Mouse (Mus musculus) erythroblast, embryonic 14.5 days (primary cell): Measurements from ENCODE around the gene Zscan26. TPM values are rescaled to one million over a fixed set of nuclear protein-coding genes. Genes with fewer than 3 reads are reported as not detected.

Experiments used
- H3K27me3 ChIP-seq: 2 replicates; pipeline ENCODE4 v1.6.1; 2012; ENCODE audit warnings: inconsistent platforms; ENCODE audit not compliant: control insufficient read depth
- H3K36me3 ChIP-seq: 2 replicates; pipeline ENCODE4 v1.6.1; 2012; ENCODE audit warnings: mild to moderate bottlenecking, inconsistent platforms; ENCODE audit not compliant: control insufficient read depth
- H3K4me1 ChIP-seq: 2 replicates; pipeline ENCODE4 v1.6.1; 2012; ENCODE audit warnings: inconsistent platforms; ENCODE audit not compliant: control insufficient read depth
- H3K4me3 ChIP-seq: replicated peaks from 2 replicates; pipeline ENCODE3; 2012; ENCODE audit warnings: moderate library complexity, mild to moderate bottlenecking, inconsistent platforms
- H3K9me3 ChIP-seq: 2 replicates; pipeline ENCODE4 v1.6.1; 2012; ENCODE audit warnings: low read length, inconsistent platforms, mixed read lengths; ENCODE audit not compliant: control insufficient read depth
- GATA1 ChIP-seq: IDR thresholded peaks from 2 replicates; pipeline ENCODE4 v1.6.1; 2012; ENCODE audit warnings: low read length, inconsistent platforms, mixed read lengths
- TAL1 ChIP-seq: IDR thresholded peaks from 3 replicates; pipeline ENCODE4 v1.6.1; 2012; ENCODE audit warnings: low read length, inconsistent platforms, mixed read lengths
- polyA plus RNA-seq: library from polyadenylated mRNA; stranded (reverse); fragments of >175 nt; gene quantifications from 2 replicates; pipeline ENCODE4 v1.2.3, GENCODE M21; 2012

Zscan26 gene
- polyA plus RNA-seq, 1 experiment = 0.08 TPM

DNA sequence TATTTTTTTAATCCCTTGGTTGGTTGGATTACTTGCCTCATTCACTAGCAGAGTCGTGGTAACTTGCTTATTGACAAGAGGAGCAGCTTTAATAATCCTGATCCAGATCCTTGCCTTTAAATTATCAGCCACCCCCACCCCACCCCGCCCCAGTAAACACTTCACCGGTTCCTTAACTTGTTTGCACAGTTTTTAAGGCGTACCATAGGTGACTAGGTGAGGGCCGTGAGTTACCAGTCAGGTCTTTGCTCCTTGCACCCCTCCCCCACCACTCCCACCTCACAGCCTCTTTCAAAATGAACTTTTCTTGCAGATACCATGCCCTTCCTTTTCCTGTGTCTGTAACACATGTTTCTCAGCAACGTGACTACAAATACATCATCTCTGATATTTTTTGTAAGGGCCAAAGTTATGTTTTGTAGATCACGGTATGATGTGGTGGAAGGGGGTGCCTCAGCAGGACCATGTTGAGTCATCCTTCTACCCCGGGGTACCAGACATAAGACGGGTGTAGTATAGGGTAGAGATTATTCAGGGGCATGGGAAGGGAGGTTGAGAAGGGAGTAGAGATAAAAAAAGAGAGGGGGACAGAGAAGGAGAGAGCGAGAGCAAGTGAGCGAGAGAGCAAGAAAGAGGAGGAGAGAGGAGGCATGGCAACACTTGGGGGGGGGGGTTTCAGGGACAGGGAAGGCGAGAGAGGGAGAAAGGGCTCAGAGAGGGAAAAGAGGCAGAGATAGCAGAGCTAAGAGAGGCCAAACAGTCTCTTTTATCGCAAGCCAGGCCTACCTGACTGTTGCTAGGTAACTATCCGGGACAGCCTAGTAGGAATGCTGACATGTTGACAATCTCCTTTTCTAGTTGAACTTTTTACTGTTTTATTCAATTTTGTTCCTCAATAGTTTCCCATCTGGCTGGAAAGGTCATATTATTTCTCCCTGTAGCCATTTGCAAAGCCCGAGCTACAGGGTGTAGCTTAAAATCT, 39.0 kb downstream of the Zscan26 start:
- peaks cover under 1% of the 10 kb centered on the region for H3K36me3 ChIP-seq
- no peaks in the 10 kb centered on the region for H3K27me3 ChIP-seq
- no peak for TF ChIP-seq TAL1
- peak; percentile 83 for TF ChIP-seq GATA1
- peak overlapping the region; percentile 54 for H3K4me3 ChIP-seq
- no peaks in the 10 kb centered on the region for H3K9me3 ChIP-seq
- H3K4me1 ChIP-seq = peaks cover 70% of the 10 kb centered on the region

- Histone ChIP-seq H3K9me3 (no peaks in the 10 kb centered on the region), H3K36me3 (no peaks in the 10 kb centered on the region), H3K4me3 (peak overlapping the region; percentile 64), H3K4me1 (peaks cover 37% of the 10 kb centered on the region), H3K27me3 (no peaks in the 10 kb centered on the region)
- TF ChIP-seq GATA1 = no peak
- TF ChIP-seq TAL1 = no peak
Observed at GRCm38 (mm10) chr13:21408805-21409459, 44.6 kb downstream of the Zscan26 start.

- TF ChIP-seq TAL1 (no peak), GATA1 (no peak)
- Histone ChIP-seq H3K4me1 (peaks cover 33% of the 10 kb centered on the region), H3K27me3 (no peaks in the 10 kb centered on the region), H3K9me3 (no peaks in the 10 kb centered on the region), H3K36me3 (no peaks in the 10 kb centered on the region), H3K4me3 (peak overlapping the region; percentile 64)
Observed at GRCm38 (mm10) chr13:21407969-21408804, 45.3 kb downstream of the Zscan26 start.

GRCm38 (mm10) chr13:21407341-21407740, 46.2 kb downstream of the Zscan26 start:
- Histone ChIP-seq H3K4me1 (peaks cover 31% of the 10 kb centered on the region), H3K9me3 (no peaks in the 10 kb centered on the region), H3K36me3 (no peaks in the 10 kb centered on the region), H3K27me3 (no peaks in the 10 kb centered on the region), H3K4me3 (no peak overlapping the region)
- TF ChIP-seq TAL1 = no peak
- no peak for TF ChIP-seq GATA1

GRCm38 (mm10) chr13:21402848-21403247, 50.7 kb downstream of the Zscan26 start:
- Histone ChIP-seq H3K9me3 (no peaks in the 10 kb centered on the region), H3K36me3 (peaks cover 34% of the 10 kb centered on the region), H3K4me3 (peak overlapping the region; percentile 82), H3K4me1 (peaks cover 36% of the 10 kb centered on the region), H3K27me3 (no peaks in the 10 kb centered on the region)
- TF ChIP-seq GATA1 (no peak), TAL1 (no peak)

DNA sequence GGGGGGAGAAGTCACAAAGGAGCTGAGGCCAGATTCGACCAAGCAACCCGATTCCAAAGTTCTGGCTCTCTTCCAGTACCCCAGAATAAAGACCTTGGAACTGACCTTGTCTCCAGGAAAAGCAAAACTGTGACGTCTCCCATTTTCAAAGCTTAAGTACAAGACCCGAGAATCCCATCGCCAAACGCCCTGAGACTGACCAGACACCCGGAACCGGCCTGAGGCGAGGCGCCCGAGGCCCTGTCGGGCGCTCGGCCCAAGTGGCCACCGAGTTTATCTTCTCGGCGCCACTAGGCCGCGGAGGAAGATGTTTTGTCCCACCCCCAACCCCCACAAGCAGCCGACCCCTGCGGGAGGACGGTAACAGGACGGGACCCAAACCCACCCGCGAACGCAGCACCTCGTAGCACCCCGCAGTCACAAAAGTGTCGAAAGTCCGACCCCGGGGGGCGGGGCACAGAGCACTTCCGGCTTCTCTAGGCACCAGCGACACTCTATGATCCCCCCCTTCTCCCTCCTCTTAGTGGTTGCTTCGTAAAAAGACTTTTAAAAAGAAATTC, 51.2 kb downstream of the Zscan26 start, which contains the start of gene Zkscan3:
Zkscan3 (minus strand) TSS at position 469 of the 560 bp plus-strand sequence.
- Histone ChIP-seq H3K36me3 (peaks cover 39% of the 10 kb centered on the region), H3K27me3 (no peaks in the 10 kb centered on the region), H3K9me3 (no peaks in the 10 kb centered on the region), H3K4me3 (peak within 1 kb of the TSS; percentile 82), H3K4me1 (peaks cover 31% of the 10 kb centered on the region)
- TF ChIP-seq TAL1 = no peak
- TF ChIP-seq GATA1 = no peak

DNA sequence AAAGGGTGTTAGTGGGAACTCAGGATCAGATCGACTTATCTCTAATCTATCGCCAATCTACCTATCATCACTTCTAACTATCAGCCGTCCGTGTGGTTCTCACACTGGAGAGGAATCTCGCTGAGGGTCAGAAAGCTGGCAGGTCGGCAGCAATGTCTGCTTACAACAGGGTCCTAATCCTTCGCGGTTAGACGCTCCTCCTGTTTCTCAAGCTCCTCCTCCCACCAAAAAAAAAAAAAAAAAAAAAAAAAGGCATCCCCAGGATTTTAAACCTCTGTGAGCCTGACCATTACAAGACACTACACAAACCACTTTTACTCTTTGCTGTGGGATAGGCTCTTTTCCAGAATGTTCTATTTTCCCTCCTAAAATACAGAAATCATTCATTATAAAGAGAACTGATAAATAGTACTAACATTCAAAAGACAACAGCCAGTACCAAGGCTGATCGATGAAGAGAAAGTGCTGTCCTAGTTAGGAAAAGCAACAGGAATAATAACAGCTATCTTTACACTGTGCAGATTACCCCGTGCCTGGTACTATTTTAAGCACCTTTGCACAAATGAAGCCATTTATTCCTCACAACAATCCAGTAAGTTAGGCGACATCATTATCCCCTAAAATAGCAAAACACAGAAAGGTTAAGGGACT, 51.8 kb downstream of the Zscan26 start:
- Histone ChIP-seq H3K36me3 (peaks cover 45% of the 10 kb centered on the region), H3K9me3 (no peaks in the 10 kb centered on the region), H3K4me3 (peak overlapping the region; percentile 82), H3K27me3 (no peaks in the 10 kb centered on the region), H3K4me1 (peaks cover 27% of the 10 kb centered on the region)
- no peak for TF ChIP-seq TAL1
- no peak for TF ChIP-seq GATA1

DNA sequence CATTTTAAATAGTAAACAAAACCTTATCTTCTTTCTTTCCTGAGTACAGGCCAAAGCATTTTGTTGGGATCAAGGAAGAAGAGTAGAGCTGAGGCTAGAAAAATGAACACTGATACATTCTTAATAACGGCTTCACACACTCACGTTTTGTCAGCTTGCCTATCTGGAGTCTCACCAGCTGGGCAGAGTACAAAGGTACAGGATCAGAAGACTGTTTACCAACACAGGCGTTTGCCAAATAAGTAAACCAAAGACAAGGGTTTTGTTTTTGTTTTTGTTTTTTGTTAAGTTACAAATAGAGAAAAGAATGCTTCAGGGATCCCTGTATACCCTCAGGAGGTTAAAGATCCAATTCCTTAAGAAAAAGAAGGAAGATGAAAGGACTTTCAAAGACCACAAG, 52.4 kb downstream of the Zscan26 start:
- Histone ChIP-seq H3K9me3 (no peaks in the 10 kb centered on the region), H3K27me3 (no peaks in the 10 kb centered on the region), H3K36me3 (peaks cover 51% of the 10 kb centered on the region), H3K4me3 (peak overlapping the region; percentile 82), H3K4me1 (peaks cover 27% of the 10 kb centered on the region)
- TF ChIP-seq GATA1 (no peak), TAL1 (no peak)
